Mouse (Mus musculus) cortical plate, adult 2 months (tissue): ENCODE measurements at regions not wholly inside any gene's neighbourhood (a gene's known extent, or its start where the extent isn't known, plus 50 kb on each side); places are given as distances from the start of the nearest gene placed in this dataset.

Source experiments
- CTCF ChIP-seq: fragments of 200-500 bp; IDR thresholded peaks from 2 replicates; pipeline ENCODE4 v1.5.1; 2011; ENCODE audit warnings: mild to moderate bottlenecking, control low read depth, low read length; ENCODE audit not compliant: insufficient read depth; ENCODE audit errors: extremely low read depth
- POLR2A ChIP-seq: fragments of 200-500 bp; IDR thresholded peaks from 2 replicates; pipeline ENCODE4 v1.6.1; 2011; ENCODE audit warnings: mild to moderate bottlenecking, low read length, control low read depth; ENCODE audit not compliant: insufficient read depth; ENCODE audit errors: extremely low read depth

- TF ChIP-seq CTCF = no peak
- peak; percentile 62; the same call in 1 of the 2 replicates for TF ChIP-seq POLR2A
Observed at GRCm38 (mm10) chr14:67993611-67994051, 1300.5 kb downstream of the Synb start.
